12 mouse cellular contexts compared by ENCODE assay signal in the genomic region with DNA sequence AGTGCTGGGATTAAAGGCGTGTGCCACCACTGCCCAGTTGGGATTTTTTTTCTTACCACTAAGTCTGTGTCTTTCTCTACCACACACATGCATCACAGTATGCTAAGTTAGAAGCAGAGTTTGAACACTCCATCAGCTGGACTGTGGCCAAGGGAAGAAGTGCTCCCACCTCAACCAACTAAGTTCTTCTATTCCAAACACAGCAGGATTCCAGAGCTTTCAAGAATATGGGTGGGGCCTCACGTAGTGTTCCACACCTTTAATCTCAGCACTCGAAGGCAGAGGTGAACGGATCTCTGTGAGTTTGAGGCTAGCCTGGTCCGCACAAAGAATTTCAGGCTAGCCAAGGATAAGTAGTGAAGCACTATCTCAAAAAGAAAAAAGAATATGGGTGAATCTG.
"Had no signal": no experiment of that assay in that cellular context is flagged by ENCODE, and none has a peak within 500 bp of the region (broad histone marks: within the 10 kb centered on the region; RNA-seq: fewer than 3 reads in every experiment).

No protein-coding gene starts in this region.

- DNase-seq: left cerebral cortex, postnatal 4 days; liver; liver, embryonic 13.5 days; liver, postnatal 0 days; lung, adult 18-20 months; lung, adult 2 months; lung, embryonic 14.5 days; lung, postnatal 10 days; lung, postnatal 14 days; lung, postnatal 36 days; lung, postnatal 4 days; midbrain, embryonic 14.5 days had no signal
